Mouse (Mus musculus) lung, postnatal 4 days (tissue): Measurements from ENCODE around the gene Bin2.

ENCODE experiments used
- DNase-seq, 2 experiments: peaks; one replicate each; pipeline ENCODE4 v3.0.0; 2021

The Bin2 gene

GRCm38 (mm10) chr15:100680381-100680780, 11.0 kb upstream of the Bin2 start:
- DNase-seq: no peak

GRCm38 (mm10) chr15:100679005-100679404, 9.7 kb upstream of the Bin2 start:
- peak in 1 of 2 experiments; percentile 27 for DNase-seq

- DNase-seq: peak; percentile 51 to 55
These were observed 9.2 kb upstream of the Bin2 start for GRCm38 (mm10) chr15:100678581-100678980.

GRCm38 (mm10) chr15:100677675-100678074, 8.3 kb upstream of the Bin2 start:
- no peak for DNase-seq

GRCm38 (mm10) chr15:100676521-100676920, 7.2 kb upstream of the Bin2 start:
- DNase-seq: no peak

GRCm38 (mm10) chr15:100675486-100675885, 6.1 kb upstream of the Bin2 start:
- DNase-seq: no peak

- DNase-seq: no peak
These were observed 5.2 kb upstream of the Bin2 start for GRCm38 (mm10) chr15:100674566-100674965.

GRCm38 (mm10) chr15:100673585-100674391, 4.4 kb upstream of the Bin2 start:
- peak in 1 of 2 experiments; percentile 40 for DNase-seq

- no peak for DNase-seq
These were observed 1.5 kb upstream of the Bin2 start for GRCm38 (mm10) chr15:100670833-100671232.

GRCm38 (mm10) chr15:100670004-100670403, 651 bp upstream of the Bin2 start:
- DNase-seq: no peak

GRCm38 (mm10) chr15:100667871-100668545, 1.3 kb downstream of the Bin2 start:
- no peak for DNase-seq

GRCm38 (mm10) chr15:100667420-100667819, 1.9 kb downstream of the Bin2 start:
- DNase-seq: no peak

- no peak for DNase-seq
These were observed 2.5 kb downstream of the Bin2 start for GRCm38 (mm10) chr15:100666851-100667250.

GRCm38 (mm10) chr15:100666219-100666696, 3.1 kb downstream of the Bin2 start:
- DNase-seq: peak; percentile 51 to 55

GRCm38 (mm10) chr15:100665411-100666218, 3.7 kb downstream of the Bin2 start:
- no peak for DNase-seq

- DNase-seq: peak; percentile 65 to 70
These were observed 4.5 kb downstream of the Bin2 start for GRCm38 (mm10) chr15:100664813-100665274.

GRCm38 (mm10) chr15:100660805-100661204, 8.5 kb downstream of the Bin2 start:
- DNase-seq: no peak

- no peak for DNase-seq
These were observed 9.0 kb downstream of the Bin2 start for GRCm38 (mm10) chr15:100660306-100660705.

GRCm38 (mm10) chr15:100655201-100655600, 14.2 kb downstream of the Bin2 start:
- no peak for DNase-seq

- DNase-seq: no peak
These were observed 15.1 kb downstream of the Bin2 start for GRCm38 (mm10) chr15:100654271-100654670.

GRCm38 (mm10) chr15:100651610-100652009, 17.7 kb downstream of the Bin2 start:
- DNase-seq: no peak

- no peak for DNase-seq
These were observed 19.2 kb downstream of the Bin2 start for GRCm38 (mm10) chr15:100650111-100650510.

GRCm38 (mm10) chr15:100646161-100646560, 23.2 kb downstream of the Bin2 start:
- no peak for DNase-seq
